Mouse (Mus musculus): ENCODE measurements around the gene Ccdc63. TPM values are rescaled to one million over a fixed set of nuclear protein-coding genes. Genes with fewer than 3 reads are reported as not detected.
"Not testable (repeated sequence)": the region's sequence is repeated elsewhere in the genome, so short reads cannot be mapped to it uniquely, and the experiment has no call there.

Gene Ccdc63
- polyA plus RNA-seq, 1 experiment, result not detected

- Histone ChIP-seq H3K79me3 (ENCODE audit: low read depth) (no peaks in the 10 kb centered on the region), H3K4me3 (ENCODE audit: insufficient read depth, poor library complexity, severe bottlenecking) (no peak overlapping the region), H3K36me3 (ENCODE audit: control insufficient read depth, insufficient read depth) (no peaks in the 10 kb centered on the region), H3ac (ENCODE audit: control insufficient read depth, insufficient read length, low read depth) (no peak overlapping the region), H3K79me2 (ENCODE audit: control insufficient read depth, insufficient read depth) (no peaks in the 10 kb centered on the region), H3K27me3 (ENCODE audit: control insufficient read depth, insufficient read depth, insufficient read length) (no peaks in the 10 kb centered on the region)
- TF ChIP-seq MAX (IDR thresholded peaks at IDR 0.05), result no peak
- TF ChIP-seq CTCF (IDR thresholded peaks at IDR 0.05; ENCODE audit: control insufficient read depth, insufficient read depth, insufficient read length), result peak; percentile 23
Measured at GRCm38 (mm10) chr5:122142230-122142992, 1.8 kb upstream of the Ccdc63 start.

- H3K27me3 ChIP-seq (ENCODE audit: control insufficient read depth, insufficient read depth, insufficient read length); H3K79me2 ChIP-seq (ENCODE audit: control insufficient read depth, insufficient read depth); H3K4me3 ChIP-seq (ENCODE audit: insufficient read depth, poor library complexity, severe bottlenecking); H3K36me3 ChIP-seq (ENCODE audit: control insufficient read depth, insufficient read depth); H3ac ChIP-seq (ENCODE audit: control insufficient read depth, insufficient read length, low read depth); H3K79me3 ChIP-seq (ENCODE audit: low read depth): not testable (repeated sequence)
Measured at GRCm38 (mm10) chr5:122139771-122140170, 852 bp downstream of the Ccdc63 start.

DNA sequence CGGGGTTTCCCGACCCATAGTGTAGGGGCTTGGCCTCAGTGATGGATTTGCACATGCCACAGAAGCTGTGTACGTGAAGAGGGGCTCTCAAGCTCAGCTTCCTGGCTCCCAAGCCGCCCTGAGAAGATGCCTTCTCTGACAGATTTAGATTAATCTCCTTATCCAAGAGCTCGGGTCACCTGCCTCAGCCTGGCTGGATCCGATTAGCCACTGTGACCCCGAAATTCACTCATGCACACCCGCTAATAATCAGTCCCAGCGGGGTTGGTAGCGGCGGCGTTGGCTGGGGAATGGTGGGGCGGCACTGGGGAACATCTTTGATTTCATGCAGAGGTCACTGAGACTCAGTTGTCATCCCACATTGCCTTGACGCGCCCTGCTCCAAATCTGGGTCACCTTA lies 1.8 kb downstream of the Ccdc63 start:
- no peaks in the 10 kb centered on the region for H3K36me3 ChIP-seq (ENCODE audit: control insufficient read depth, insufficient read depth)
- H3K79me3 ChIP-seq (ENCODE audit: low read depth), result no peaks in the 10 kb centered on the region
- H3ac ChIP-seq (ENCODE audit: control insufficient read depth, insufficient read length, low read depth), result no peak overlapping the region
- H3K4me3 ChIP-seq (ENCODE audit: insufficient read depth, poor library complexity, severe bottlenecking), result no peak overlapping the region
- H3K27me3 ChIP-seq (ENCODE audit: control insufficient read depth, insufficient read depth, insufficient read length), result no peaks in the 10 kb centered on the region
- no peaks in the 10 kb centered on the region for H3K79me2 ChIP-seq (ENCODE audit: control insufficient read depth, insufficient read depth)
- TF ChIP-seq MAX (IDR thresholded peaks at IDR 0.05) (no peak), CEBPB (IDR thresholded peaks at IDR 0.05; ENCODE audit: low read depth) (no peak), USF1 (IDR thresholded peaks at IDR 0.05; ENCODE audit: low read depth) (no peak), CTCF (IDR thresholded peaks at IDR 0.05; ENCODE audit: control insufficient read depth, insufficient read depth, insufficient read length) (no peak), MYOG (IDR thresholded peaks at IDR 0.05; ENCODE audit: control insufficient read depth, extremely low read depth, insufficient read length) (no peak), MYOD1 (IDR thresholded peaks at IDR 0.05; ENCODE audit: control insufficient read depth, insufficient read length, low read depth) (no peak), FOSL1 (IDR thresholded peaks at IDR 0.05; ENCODE audit: insufficient read depth, low read length, poor library complexity, severe bottlenecking) (no peak)

DNA sequence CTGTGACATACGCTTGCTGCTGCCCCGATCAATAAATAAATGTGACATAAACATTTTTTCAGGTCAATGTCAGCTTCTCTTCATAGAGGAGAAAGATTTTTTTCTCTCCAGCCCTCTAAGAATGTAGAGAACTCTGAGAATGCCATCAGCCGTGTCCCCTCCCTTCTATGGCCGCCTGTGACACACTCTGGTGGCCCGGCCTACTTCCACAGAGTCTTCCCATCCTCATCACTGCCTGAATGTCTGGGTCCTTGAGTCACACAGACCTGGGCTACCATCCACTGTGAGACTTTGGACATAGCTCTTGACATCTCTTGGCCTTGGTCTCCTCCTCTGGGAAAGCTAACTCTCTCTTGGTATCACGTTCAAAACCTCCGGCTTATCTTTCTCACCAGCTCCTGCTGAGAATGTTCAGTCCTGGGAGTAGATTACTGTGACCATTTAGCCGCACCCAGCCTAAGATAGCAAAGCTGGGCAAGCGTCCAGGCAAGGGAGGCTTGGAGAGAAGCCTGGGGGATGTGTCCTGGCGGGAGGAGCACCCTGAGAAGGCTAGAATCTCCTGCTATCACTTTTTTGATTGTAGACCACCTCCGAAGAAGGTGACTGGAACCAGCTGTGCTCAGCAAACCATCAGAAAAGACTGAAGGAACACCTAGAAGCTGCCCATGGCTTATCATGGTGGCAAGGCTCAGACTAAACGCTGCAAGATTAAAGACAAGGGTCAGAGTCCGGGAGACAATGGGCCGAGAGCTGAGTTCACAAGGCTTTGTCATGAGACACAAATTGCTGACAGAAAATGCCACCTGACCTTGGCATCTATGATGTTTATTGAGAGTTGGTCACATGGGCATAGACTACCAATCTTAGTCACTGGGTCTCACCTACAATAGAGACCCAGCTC lies 3.9 kb downstream of the Ccdc63 start:
- Histone ChIP-seq H3K27me3 (ENCODE audit: control insufficient read depth, insufficient read depth, insufficient read length) (no peaks in the 10 kb centered on the region), H3K79me2 (ENCODE audit: control insufficient read depth, insufficient read depth) (no peaks in the 10 kb centered on the region), H3K36me3 (ENCODE audit: control insufficient read depth, insufficient read depth) (no peaks in the 10 kb centered on the region), H3K79me3 (ENCODE audit: low read depth) (no peaks in the 10 kb centered on the region), H3ac (ENCODE audit: control insufficient read depth, insufficient read length, low read depth) (no peak overlapping the region), H3K4me3 (ENCODE audit: insufficient read depth, poor library complexity, severe bottlenecking) (no peak overlapping the region)
- no peak for TF ChIP-seq MYOG (IDR thresholded peaks at IDR 0.05; ENCODE audit: control insufficient read depth, extremely low read depth, insufficient read length)

GRCm38 (mm10) chr5:122135290-122135882 lies 5.2 kb downstream of the Ccdc63 start:
- H3K4me3 ChIP-seq (ENCODE audit: insufficient read depth, poor library complexity, severe bottlenecking), result no peak overlapping the region
- no peak overlapping the region for H3ac ChIP-seq (ENCODE audit: control insufficient read depth, insufficient read length, low read depth)
- no peaks in the 10 kb centered on the region for H3K36me3 ChIP-seq (ENCODE audit: control insufficient read depth, insufficient read depth)
- no peak for TF ChIP-seq USF1 (IDR thresholded peaks at IDR 0.05; ENCODE audit: low read depth)
- no peaks in the 10 kb centered on the region for H3K79me3 ChIP-seq (ENCODE audit: low read depth)
- no peaks in the 10 kb centered on the region for H3K79me2 ChIP-seq (ENCODE audit: control insufficient read depth, insufficient read depth)
- peaks cover under 1% of the 10 kb centered on the region for H3K27me3 ChIP-seq (ENCODE audit: control insufficient read depth, insufficient read depth, insufficient read length)

GRCm38 (mm10) chr5:122134395-122135289 lies 6.0 kb downstream of the Ccdc63 start:
- Histone ChIP-seq H3K27me3 (ENCODE audit: control insufficient read depth, insufficient read depth, insufficient read length) (peaks cover 4% of the 10 kb centered on the region), H3K4me3 (ENCODE audit: insufficient read depth, poor library complexity, severe bottlenecking) (no peak overlapping the region), H3K79me3 (ENCODE audit: low read depth) (no peaks in the 10 kb centered on the region), H3K79me2 (ENCODE audit: control insufficient read depth, insufficient read depth) (no peaks in the 10 kb centered on the region), H3K36me3 (ENCODE audit: control insufficient read depth, insufficient read depth) (no peaks in the 10 kb centered on the region), H3ac (ENCODE audit: control insufficient read depth, insufficient read length, low read depth) (no peak overlapping the region)
- TF ChIP-seq CEBPB (IDR thresholded peaks at IDR 0.05; ENCODE audit: low read depth), result no peak
- no peak for TF ChIP-seq FOSL1 (IDR thresholded peaks at IDR 0.05; ENCODE audit: insufficient read depth, low read length, poor library complexity, severe bottlenecking)
- no peak for TF ChIP-seq MYOD1 (IDR thresholded peaks at IDR 0.05; ENCODE audit: control insufficient read depth, insufficient read length, low read depth)
- no peak for TF ChIP-seq CTCF (IDR thresholded peaks at IDR 0.05; ENCODE audit: control insufficient read depth, insufficient read depth, insufficient read length)
- TF ChIP-seq USF1 (IDR thresholded peaks at IDR 0.05; ENCODE audit: low read depth), result no peak
- TF ChIP-seq MYOG (IDR thresholded peaks at IDR 0.05; ENCODE audit: control insufficient read depth, extremely low read depth, insufficient read length), result no peak
- TF ChIP-seq MAX (IDR thresholded peaks at IDR 0.05), result no peak
